Mouse (Mus musculus): ENCODE results near the gene Galnt5.

- TF ChIP-seq CTCF (IDR thresholded peaks at IDR 0.05; ENCODE audit: insufficient read depth, low read depth, low read length) (no peak), POLR2A (IDR thresholded peaks at IDR 0.05; ENCODE audit: insufficient read depth, low read depth, low read length) (no peak)
Observed at GRCm38 (mm10) chr2:58035635-58036034, 38.0 kb downstream of the Galnt5 start.
